Mouse (Mus musculus): ENCODE data around the gene Rab17.

Gene Rab17

DNA sequence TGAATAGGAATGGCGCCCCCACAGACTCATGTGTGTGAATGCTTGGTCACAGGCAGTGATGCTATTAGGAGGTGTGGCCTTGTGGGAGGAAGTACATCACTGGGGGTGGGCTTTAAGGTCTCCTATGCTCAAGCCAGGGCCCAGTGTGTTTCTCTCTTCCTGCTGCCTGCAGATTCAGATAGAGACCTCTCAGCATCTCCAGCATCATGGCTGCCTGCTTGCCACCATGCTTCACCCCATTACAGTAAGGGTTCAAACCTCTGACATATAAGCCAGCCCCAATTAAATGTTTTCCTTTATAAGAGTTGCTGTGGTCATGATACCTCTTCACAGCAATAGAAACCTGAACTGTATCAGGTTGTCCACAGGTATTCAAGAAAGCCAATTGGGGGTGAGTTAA lies 26.5 kb upstream of the Rab17 start:
- DNase-seq (ENCODE audit: low spot score): no peak

DNA sequence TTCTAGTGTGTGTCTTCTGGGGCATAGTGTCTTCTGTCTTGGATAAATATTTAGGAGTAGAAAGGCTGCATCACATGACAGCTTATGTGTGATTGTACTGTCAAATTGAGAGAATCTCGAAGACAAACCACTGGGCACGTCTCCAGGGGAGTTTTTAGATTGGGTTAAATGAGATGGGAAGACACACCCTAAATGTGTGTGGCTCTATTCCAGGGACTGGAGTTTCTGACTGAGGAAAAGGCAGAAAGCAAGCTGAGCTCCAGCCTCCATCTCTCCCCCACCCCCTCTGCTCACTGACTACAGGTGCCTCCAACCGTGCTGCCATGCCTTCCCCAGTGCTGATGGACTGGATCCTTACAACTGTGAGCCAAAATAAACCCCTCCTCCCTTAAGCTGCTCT lies 11.9 kb upstream of the Rab17 start:
- no peak for DNase-seq (ENCODE audit: low spot score)

DNA sequence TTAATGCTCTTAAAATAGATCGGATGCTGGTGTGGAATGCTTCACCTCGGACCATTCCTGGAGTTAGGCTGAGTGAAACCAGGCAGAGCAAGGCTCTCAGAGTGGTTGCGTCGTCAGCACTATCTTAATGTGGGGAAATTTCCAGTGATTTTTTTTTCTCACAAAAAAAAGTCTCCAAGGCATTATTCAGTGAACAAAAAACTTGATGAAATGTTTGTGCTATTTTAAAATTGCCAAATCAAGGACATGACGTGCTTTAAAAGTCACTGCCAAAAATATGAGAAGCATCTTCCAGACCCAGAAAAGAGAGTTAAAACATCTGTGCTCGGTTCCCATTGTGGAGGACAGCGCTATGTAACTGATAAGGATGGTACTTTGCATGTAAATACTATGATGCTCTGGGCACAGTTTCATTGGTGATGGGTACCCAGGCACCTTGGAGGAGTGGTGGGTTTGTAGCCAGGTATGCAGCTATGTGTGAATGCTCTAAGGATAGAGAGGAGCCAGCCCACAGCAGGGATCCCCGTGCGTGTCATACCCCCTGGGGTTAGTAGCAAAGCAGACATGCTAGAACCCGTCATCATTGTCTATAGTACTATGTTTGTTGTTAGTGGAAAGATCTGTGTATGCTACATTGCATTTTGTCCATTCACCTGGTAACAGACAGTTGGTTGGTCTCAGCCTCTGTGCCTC lies 11.3 kb upstream of the Rab17 start:
- DNase-seq (ENCODE audit: low spot score): no peak

DNA sequence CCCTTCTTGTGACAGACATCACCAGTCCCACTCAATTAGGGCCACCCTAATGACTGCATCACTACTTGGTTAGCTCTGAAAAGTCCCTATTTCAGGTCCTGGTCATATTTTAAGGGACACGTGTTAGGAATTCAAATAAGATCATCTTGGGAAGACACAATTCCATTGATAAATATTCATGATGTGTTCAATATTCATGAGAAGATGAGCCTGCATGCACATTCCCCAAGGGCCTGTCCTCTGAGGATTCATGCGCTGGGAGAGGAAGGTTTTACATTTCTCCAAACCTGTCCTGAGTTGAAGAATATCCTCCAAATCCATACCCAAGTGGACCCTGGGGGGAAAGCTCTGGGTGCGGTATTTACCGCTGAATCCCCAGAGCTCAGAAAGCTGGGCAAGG lies 6.5 kb upstream of the Rab17 start:
- no peak for DNase-seq (ENCODE audit: low spot score)

DNA sequence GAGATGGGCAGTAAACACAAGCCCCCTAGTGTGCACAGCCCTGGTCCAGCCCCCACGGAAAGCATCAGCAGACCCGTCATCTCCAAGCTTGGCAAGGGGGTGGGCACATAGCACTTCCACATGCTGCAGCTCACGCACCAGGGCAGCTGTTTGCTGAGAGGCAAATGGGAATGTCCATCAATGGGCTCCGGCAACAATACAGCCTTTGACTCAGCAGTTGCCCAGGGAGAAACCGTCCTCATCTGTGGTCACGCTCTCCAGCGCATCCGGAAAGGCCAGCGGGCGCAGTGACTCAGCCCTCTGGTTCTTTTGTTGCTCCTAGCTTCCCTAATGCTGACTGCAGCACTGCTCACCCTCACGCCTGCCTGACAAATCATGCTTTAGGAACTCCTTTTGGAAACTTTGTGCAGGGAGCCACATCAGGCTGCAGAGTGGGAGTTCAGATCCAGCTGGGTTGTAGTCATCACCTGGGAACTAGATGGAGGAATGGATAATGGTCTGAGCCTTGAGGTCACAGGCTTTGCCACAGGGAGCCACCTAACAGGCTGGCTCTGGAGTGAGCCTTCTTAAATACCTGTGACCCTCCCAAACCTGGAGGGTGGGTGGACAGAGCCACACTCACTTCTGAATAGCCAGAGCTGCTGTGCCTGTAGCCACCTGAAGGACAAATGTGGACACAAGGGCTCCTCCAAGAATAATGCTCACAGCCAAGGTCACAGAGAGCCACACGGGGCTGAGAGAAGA lies 5.6 kb upstream of the Rab17 start:
- DNase-seq (ENCODE audit: low spot score): peak; percentile 47

DNA sequence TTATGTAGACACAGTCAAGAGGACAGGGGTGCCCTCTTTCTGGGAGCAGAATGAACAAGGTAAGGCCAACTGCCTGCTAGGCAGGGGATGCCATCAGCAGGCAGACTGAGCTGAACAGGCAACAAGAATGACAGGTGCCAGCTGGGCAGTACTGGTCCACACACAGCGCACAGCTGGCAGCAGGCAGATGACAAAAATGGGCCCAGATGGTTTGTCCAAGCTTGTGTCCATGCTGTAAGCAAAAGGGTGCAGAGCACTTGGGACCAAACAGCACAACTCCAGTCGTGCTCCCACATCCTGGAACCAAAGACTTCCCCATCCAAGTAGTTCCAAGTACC lies 4.1 kb upstream of the Rab17 start:
- no peak for DNase-seq (ENCODE audit: low spot score)

DNA sequence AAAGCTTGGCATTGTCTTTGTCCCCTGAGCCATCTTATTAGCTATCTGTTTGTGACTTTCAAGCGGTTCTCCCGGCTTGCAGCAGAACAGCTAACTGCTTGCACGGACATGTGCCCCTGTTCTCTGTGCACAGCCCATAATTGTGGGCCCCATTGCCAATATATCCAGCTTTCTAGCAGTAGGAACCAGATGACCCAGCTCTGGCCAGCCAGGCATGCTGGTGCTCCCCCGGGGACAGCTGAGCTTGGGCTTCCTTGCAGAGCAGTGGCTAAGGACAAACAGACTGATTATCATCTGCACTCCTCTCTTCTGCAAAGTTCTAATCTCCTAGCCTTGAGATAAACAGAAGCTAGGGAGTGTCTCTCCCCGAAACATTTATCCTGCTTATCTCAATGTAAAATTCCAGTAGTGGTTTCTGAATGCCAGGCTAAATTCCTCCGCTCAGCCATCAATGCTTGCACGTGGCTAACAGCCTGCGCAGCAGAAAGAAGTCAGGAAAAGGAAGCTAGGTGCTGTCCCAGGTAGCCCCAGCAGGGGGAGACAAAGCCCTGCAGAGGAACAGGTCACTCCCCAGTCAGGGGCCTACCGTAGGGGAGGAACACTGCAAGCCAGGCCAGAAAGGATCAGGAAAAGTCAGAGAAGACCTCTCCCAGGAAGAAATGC lies 3.6 kb upstream of the Rab17 start:
- DNase-seq (ENCODE audit: low spot score): peak; percentile 95

DNA sequence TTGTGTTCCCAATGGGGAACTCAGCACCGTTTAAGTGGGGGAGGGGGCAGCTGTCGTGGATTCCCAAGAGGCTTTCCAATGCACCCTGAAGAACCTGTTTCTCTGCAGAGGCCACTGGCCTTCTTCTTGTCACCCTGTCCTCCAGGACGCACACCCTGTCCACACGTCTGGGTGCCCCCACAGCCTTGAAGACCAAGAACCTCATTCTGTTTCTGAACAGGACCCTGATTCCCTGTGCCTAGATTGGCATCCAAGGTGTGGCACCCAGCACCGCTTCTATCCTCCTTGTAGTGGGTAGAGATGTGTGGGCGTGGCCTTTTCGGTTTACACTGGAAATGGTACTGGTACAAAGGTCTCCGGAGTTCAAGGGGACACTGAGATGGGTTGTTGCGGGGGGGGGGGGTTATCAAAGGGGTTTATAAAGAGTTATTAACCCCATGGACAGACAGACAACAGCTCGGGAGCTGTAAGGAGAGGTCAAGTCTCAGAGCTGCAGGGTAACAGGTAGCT lies 475 bp upstream of the Rab17 start:
- DNase-seq (ENCODE audit: low spot score): no peak

DNA sequence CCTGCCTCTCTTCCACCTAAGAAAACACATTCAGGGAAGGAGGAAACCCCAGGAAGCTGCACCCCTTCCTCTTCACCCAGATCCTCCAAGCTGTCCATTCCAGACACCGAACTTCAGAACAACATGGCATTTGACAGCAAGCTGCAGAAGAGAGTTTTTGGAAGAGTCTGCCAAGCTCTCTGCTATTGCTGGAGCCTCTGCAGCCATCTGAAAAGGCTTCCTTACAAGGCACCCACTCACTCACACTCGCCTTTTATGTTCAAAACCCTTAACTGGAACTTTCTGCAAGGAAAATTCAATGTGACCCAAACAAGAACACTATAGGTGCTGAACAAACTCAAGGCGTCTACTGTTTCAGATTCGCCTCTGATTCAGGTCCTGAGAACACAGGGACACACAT lies 812 bp downstream of the Rab17 start:
- no peak for DNase-seq (ENCODE audit: low spot score)

DNA sequence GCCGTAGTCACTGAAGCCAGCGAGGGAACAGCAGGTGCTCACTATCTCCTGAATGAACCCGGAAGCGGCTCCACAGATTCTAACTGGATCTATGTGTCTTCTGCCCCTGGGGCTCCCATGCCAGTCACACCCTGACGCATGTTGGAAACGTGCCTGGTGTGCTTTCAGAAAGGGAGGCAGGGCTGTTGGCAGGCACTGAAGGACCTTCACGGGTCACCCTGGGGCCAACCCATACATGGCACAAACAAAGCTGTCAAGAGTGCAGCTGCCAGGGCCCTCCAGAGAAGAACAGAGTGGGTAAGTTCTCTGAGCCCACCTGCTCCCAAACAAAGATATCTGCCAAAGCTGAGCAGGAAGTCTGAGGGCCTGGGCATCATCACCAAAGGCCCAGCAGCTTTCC lies 1.9 kb downstream of the Rab17 start:
- peak; percentile 51 for DNase-seq (ENCODE audit: low spot score)

DNA sequence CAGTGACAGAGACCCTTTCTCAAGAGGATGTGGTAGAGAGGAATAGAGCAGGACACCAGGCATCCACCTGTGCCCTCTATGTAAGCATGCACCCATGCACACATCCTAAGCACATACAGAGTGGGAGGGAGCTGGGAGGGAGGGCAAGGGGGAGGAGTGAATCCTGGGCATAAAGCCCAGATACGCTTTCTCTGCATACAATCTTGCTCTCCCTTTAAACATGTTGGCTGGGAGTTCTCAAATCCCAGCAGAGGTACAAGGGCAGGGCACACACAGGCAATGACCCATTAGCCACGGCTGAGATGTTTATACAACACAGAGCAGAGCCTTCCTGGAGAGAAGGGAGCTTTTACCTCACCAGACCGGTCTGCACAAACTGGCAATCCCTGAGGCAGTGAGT lies 6.5 kb downstream of the Rab17 start:
- DNase-seq (ENCODE audit: low spot score): no peak

DNA sequence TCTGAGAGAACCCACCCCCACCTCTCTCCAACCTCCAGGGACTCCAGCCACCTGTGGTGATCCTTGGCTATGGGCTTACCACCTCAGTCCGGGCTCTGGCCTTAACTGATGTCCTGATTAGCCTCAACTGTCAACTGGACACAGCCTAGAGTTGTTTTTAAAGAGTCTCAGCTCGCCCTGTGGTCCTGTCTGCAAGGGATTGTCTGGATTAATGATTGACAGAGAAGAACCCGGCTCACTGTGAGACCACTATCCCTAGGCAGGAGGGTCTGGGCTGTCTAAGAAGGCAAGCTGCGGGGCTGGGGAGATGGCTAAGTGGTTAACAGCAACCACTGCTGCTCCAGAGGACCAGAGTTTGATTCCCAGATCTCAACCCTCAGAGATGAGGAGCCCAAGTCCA lies 6.9 kb downstream of the Rab17 start:
- DNase-seq (ENCODE audit: low spot score): no peak

DNA sequence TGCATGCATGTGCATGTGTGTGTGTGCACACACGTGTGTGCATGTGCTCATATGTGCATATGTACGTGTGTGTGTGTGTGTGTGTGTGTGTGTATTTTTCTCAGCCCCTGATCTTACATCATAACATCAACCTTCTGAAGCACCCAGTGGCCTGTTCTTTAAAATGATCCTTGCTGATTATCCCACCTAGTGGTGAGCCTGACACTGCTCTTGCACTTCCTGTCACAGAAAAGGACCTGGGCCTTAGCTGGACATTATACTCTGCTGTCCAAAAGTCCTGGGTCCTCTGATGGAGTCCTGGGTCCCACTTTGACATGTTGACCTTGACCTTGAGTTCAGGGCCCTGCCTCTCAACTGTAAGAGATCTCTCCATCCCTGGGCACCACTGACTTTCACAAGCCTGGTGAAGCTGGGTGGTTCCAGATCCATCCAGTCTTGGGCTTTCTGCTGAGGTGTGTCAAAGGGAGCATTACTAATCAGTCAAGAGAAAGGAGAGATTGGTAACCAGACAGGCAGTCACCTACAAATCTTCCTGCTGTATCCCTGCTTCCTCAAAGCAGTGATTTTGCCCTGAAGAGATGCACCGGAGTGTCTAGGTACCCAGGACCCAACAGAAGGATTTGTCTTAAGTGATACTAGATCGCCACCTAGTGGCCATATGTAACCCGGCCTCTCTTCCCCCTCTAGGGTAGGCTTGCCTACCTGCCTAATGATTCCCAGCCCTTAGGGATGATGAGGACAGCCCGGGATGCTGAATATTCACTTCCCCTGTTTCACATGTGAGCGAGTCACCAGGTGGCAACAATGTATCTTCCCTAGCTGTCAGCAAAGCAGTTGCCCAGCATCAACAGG lies 13.0 kb downstream of the Rab17 start:
- DNase-seq (ENCODE audit: low spot score): peak; percentile 33

DNA sequence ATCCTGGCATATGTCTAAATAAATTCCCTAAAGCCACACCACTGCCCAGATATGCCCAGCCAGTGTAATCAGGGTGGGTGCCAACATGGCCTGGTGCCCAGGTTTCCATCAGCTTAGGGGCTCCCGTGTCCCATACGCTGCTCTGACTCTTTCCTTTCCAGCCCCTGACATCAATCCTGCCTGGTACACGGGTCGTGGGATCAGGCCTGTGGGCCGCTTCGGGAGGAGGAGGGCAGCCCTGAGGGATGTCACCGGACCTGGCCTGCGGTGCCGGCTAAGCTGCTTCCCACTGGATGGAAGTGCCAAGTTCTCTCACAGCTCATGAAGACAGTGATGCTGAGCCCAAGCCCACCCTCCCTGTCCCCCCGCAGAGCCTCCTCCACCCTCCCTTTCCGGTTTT lies 15.8 kb downstream of the Rab17 start:
- DNase-seq (ENCODE audit: low spot score): no peak

DNA sequence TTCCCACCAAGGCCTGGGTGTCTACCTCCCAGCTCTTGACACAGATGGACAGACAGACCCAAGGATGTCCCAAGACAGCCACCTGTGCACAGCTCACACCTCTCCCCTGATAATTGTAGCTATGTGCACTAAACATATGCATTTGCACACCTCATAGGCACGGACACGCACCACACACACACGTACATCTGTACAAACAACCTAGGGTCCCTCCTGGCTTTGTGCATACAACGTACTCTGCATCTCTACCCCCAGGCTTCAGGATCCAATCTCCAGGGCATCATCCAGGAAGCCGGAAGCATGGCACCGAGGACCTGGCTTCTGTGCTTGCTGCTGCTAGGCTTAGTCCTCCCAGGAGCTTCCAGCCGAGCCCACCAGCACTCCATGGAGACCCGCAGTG lies 16.7 kb downstream of the Rab17 start, which contains the start of gene Prlh:
Prlh (plus strand) TSS at position 301 of the 400 bp plus-strand sequence.
- DNase-seq (ENCODE audit: low spot score): no peak

DNA sequence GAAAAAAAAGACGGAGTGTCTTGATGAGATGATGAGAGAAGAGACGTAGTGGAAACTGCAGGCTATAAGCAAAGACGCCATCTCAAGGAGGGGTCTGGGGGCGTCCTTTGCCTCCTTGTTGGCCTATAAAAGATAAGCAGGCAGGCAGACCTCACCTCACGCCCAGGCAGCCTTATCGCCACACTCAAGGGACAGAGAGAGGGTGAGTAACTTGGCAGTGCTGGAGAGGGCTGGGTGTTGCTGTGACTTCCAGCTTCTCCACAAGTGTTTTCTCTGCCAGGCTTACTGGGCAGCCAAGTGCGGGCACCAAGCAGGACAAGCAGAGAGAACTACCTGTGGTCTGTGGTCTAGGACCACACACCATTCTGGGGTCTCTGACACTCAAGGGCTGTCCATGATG lies 17.8 kb downstream of the Rab17 start:
- no peak for DNase-seq (ENCODE audit: low spot score)

DNA sequence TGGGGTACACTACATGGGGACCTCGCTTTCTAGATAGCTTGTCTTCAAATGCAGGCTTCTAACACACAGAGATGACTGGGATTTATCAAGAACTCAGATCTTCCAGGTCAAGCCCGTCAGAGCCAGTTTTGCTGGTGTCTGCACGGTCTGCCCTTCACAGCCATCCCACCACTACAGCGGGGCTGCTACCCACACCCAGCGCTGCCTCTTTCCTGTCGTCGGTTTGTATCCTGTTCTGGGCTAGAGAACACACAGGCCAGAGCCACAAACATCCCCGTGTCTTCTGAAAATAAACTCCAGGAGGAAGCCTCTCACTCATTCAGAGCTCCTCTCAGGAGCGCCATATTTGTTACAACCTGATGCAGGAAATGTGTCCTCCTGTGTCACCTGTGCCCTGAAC lies 20.2 kb downstream of the Rab17 start:
- DNase-seq (ENCODE audit: low spot score): no peak

DNA sequence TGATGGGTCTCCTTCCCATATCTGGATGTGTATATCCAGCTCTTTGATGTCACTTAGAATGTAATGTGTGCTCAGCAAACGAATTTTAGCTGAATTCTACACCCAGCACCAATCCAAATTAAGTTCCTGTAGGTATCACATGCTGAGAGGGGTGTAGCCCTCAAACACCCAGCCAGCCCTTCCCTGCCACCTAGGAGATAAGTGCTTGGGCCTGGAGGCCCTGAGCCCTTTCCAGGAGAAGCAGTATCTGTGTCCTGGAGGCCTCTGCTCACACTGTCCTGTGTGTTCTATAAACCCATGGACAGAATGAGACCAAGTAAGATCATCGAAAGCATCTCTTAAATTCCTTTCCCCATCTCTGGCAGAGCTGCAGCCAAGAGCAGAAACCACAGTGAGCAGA lies 22.2 kb downstream of the Rab17 start:
- DNase-seq (ENCODE audit: low spot score): no peak

DNA sequence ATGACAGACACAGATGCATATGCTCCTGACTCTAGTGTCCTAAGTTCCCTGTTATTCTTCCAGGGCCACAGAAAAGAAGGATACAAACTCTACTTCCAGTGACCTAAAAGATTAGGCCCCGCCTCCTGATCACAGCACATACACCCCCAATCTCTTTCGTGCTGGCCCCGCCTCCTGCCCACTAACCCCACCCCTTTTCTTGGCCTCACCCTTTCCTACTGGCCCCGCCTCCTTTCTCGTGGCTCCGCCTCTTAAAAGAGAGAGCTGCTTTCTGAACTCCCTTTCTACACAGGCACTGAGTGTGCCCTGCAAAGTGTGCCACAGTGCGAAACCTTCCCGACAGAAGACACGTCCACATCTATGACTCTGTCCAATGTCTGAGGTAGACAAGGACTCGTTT lies 24.3 kb downstream of the Rab17 start:
- DNase-seq (ENCODE audit: low spot score): no peak

DNA sequence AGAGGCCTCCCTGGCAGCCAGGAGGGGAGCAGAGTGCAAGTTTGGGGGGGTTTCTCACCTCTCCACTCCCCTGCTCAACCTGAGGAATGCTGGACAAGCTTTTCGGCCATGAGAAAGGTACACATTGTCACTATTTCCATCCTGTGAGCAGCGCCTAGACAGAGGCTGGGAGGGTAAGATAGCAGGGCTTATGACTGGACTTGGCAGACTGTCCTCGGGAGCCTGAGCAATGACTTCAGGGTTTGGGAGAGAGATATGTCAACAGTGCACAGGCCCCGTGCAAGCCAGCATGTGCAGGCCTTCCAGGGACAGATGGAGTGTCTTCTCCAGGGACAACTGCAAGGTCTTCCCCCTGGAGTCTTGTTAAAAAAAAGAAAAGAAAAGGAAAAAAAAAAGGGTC lies 29.5 kb downstream of the Rab17 start:
- DNase-seq (ENCODE audit: low spot score): no peak

DNA sequence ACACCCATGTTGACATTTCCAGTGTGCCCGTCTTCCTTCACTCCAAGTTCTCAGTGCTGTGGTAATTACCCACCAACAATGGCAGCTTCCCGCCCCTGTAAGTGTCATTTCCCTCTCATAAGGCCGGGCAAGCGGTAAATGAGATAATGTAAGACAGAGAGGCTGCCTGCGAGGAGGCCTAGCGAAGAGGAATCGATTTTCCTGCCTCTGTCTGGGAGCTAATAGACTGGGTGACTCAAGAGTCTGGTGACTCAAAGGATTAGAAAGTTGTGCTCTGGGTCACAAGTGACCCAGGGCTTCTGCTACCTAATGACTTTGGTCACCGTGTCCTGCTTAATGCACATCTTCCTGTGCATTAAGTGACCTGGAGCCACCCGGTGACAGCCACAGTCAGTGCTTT lies 32.5 kb downstream of the Rab17 start:
- DNase-seq (ENCODE audit: low spot score): no peak

DNA sequence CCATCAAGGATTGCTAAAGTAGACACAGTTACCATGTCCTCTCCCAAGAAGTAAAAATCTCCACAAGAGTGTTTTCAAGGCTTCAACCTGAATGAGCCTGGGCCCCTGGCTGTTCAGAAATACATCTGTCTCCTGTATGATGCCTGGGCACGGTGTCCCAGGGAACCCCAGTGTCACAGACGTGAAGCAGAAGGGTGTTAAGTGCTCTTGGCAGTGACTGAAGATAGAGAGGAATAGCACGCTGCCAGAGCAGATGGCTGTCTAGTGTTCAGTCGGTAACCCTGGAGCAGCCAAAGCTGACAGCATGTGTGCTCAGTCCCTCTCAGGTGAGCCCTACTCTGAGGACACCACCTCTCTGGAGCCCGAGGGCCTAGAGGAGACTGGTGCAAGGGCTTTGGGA lies 36.5 kb downstream of the Rab17 start:
- DNase-seq (ENCODE audit: low spot score): no peak

All from ovary, postnatal 36 days (tissue).